8 mouse cellular contexts compared by ENCODE assay signal in genomic region chr17:29237772-29238420, GRCm38 (mm10). TPM values are rescaled to one million over a fixed set of nuclear protein-coding genes. Genes with fewer than 3 reads are reported as not detected.
A peak's percentile ranks its signal among the peaks of the same experiment; 100 is the strongest.
DNase-seq lines count a peak whose midpoint lies in the region; ATAC-seq and TF ChIP-seq lines count a peak whose summit lies in the region.

Cpne5 (minus strand) TSS chr17:29238167.

- H3K4me3 ChIP-seq in embryonic fibroblast, embryonic 13.5 days (ENCODE audit: insufficient read depth, low read length): peak within 1 kb of the TSS; percentile 27
- H3K4me3 ChIP-seq in midbrain, embryonic 11.5 days (ENCODE audit: low read depth, low read length): peak within 1 kb of the TSS; percentile 63
- H3K4me3 ChIP-seq in stomach, postnatal 0 days (ENCODE audit: low read depth, low read length): peak within 1 kb of the TSS; percentile 57

- TF ChIP-seq EP300 in stomach, postnatal 0 days (optimal IDR thresholded peaks at IDR 0.05): no peak

- H3K4me2 ChIP-seq in midbrain, embryonic 11.5 days: peak within 1 kb of the TSS; percentile 100
- peak within 1 kb of the TSS; percentile 99 for H3K4me2 ChIP-seq in stomach, postnatal 0 days (replicated peaks; ENCODE audit: low read depth)

- WGBS in midbrain, embryonic 11.5 days: 1% methylated on average over 46 of the region's 73 CpGs
- under 1% methylated on average over 37 of the region's 73 CpGs for WGBS in stomach, postnatal 0 days

- no peak within 1 kb of the TSS for H3K27ac ChIP-seq in embryonic fibroblast, embryonic 13.5 days (ENCODE audit: insufficient read depth, low read length)
- H3K27ac ChIP-seq in midbrain, embryonic 11.5 days (ENCODE audit: low read depth, low read length): no peak within 1 kb of the TSS
- no peak within 1 kb of the TSS for H3K27ac ChIP-seq in stomach, postnatal 0 days (replicated peaks)

- H3K4me1 ChIP-seq in embryonic fibroblast, embryonic 13.5 days (ENCODE audit: control insufficient read depth, insufficient read depth, low read length): no peaks in the 10 kb centered on the region
- H3K4me1 ChIP-seq in midbrain, embryonic 11.5 days (ENCODE audit: control insufficient read depth, insufficient read depth, low read length): peaks cover 12% of the 10 kb centered on the region
- H3K4me1 ChIP-seq in stomach, postnatal 0 days (replicated peaks; ENCODE audit: control insufficient read depth, insufficient read depth): no peaks in the 10 kb centered on the region; the same call in 1 of the 2 replicates

- TF ChIP-seq POLR2A in embryonic fibroblast, embryonic 13.5 days (IDR thresholded peaks at IDR 0.05; ENCODE audit: low read depth, low read length): no peak

- H3K36me3 ChIP-seq in midbrain, embryonic 11.5 days (ENCODE audit: control insufficient read depth, insufficient read depth, low read length): no peaks in the 10 kb centered on the region
- H3K36me3 ChIP-seq in stomach, postnatal 0 days (ENCODE audit: control insufficient read depth, insufficient read depth, low read length): no peaks in the 10 kb centered on the region

- peak; percentile 63 for ATAC-seq in midbrain, embryonic 11.5 days (ENCODE audit: low FRiP score)
- peak; percentile 43; the same call in 1 of the 2 replicates for ATAC-seq in stomach, postnatal 0 days (ENCODE audit: low FRiP score, low TSS enrichment)

- H3K27me3 ChIP-seq in midbrain, embryonic 11.5 days (ENCODE audit: control insufficient read depth, insufficient read depth, low read length): peaks cover 14% of the 10 kb centered on the region
- H3K27me3 ChIP-seq in stomach, postnatal 0 days (ENCODE audit: control insufficient read depth, insufficient read depth, low read length): no peaks in the 10 kb centered on the region; the same call in 1 of the 2 replicates

- TF ChIP-seq CTCF in embryonic fibroblast, embryonic 13.5 days (IDR thresholded peaks at IDR 0.05; ENCODE audit: borderline replicate concordance, insufficient read depth, low read length): no peak
- no peak for TF ChIP-seq CTCF in stomach, postnatal 0 days (IDR thresholded peaks at IDR 0.05; ENCODE audit: low read depth)

- peak; percentile 34 for DNase-seq in gastrocnemius, postnatal 10 days
- DNase-seq in gastrocnemius, postnatal 25 days: no peak
- peak; percentile 25 to 28 for DNase-seq in B cell, adult 2 months
- DNase-seq in layer of hippocampus, postnatal 10 days (ENCODE audit: low spot score in 2 of 2): peak; percentile 51 to 56
- peak; percentile 92 for DNase-seq in midbrain, embryonic 11.5 days (ENCODE audit: low spot score, missing footprints)
- peak; percentile 41 for DNase-seq in stomach, postnatal 0 days (ENCODE audit: low spot score)
- no peak for DNase-seq in yolk sac, embryonic 10.5 days (ENCODE audit: low spot score)

- H3K9ac ChIP-seq in midbrain, embryonic 11.5 days (ENCODE audit: low read length): peak within 1 kb of the TSS; percentile 70
- peak within 1 kb of the TSS; percentile 63 for H3K9ac ChIP-seq in stomach, postnatal 0 days (ENCODE audit: low read length)

- H3K9me3 ChIP-seq in midbrain, embryonic 11.5 days (ENCODE audit: control insufficient read depth, low read length): no peaks in the 10 kb centered on the region
- H3K9me3 ChIP-seq in stomach, postnatal 0 days (ENCODE audit: control insufficient read depth, low read length): no peaks in the 10 kb centered on the region

RNA-seq across cellular contexts. Expression of gene Cpne5, which starts in this region (rescaled TPM):
- total RNA-seq in gastrocnemius, postnatal 10 days (2021): under 1 TPM; 0.32 to 0.49 TPM
- under 1 TPM in 1 of 2 experiments, not detected in 1; 0.13 TPM for total RNA-seq in gastrocnemius, postnatal 25 days (2021)
- not detected in 2 replicates for polyA plus RNA-seq in embryonic fibroblast, embryonic 13.5 days (2011; ENCODE audit: insufficient read length, low read depth, missing spikeins)
- total RNA-seq in layer of hippocampus, postnatal 10 days (2021): 10 to 100 TPM; 56.5 to 58.3 TPM
- 7.4 TPM in 2 replicates for polyA plus RNA-seq in midbrain, embryonic 11.5 days (2014; fragmentation: Nextera tagmentation; extraction: Ambion mirVana)
- polyA plus RNA-seq in stomach, postnatal 0 days (2015; fragmentation: Nextera tagmentation; extraction: Ambion mirVana): 4.8 and 5.3 TPM in 2 replicates

Comparison
In these comparisons a context has a peak if more than half of its experiments do, and no peak if none do; other contexts are left out.
1. RNA of gene Cpne5 (total RNA-seq): 56.5 to 58.3 TPM in layer of hippocampus, postnatal 10 days; 0.32 to 0.49 TPM in gastrocnemius, postnatal 10 days and 0.13 TPM in gastrocnemius, postnatal 25 days; every median in the first group is over 10 times any median in the second.
2. Peak in DNase-seq in gastrocnemius, postnatal 10 days; RNA of the gene not detected or under 1 TPM.
3. DNase-seq: peak in B cell, adult 2 months (2 of 2), layer of hippocampus, postnatal 10 days (2 of 2), midbrain, embryonic 11.5 days (single experiment) and stomach, postnatal 0 days (single experiment); none in gastrocnemius, postnatal 25 days (single experiment) and yolk sac, embryonic 10.5 days (single experiment).
4. Peak in every context shown above with its lines, with median percentiles within 50 percentile points of each other: H3K4me3 ChIP-seq.